Mouse (Mus musculus): ENCODE results near the gene Gpd1. TPM values are rescaled to one million over a fixed set of nuclear protein-coding genes. Genes with fewer than 3 reads are reported as not detected.

The Gpd1 gene
- polyA plus RNA-seq, 1 experiment from 2014 or later = 124 TPM

- no peak for TF ChIP-seq CTCF (IDR thresholded peaks at IDR 0.05; ENCODE audit: low read depth)
- peaks cover 32% of the 10 kb centered on the region for H3K36me3 ChIP-seq (ENCODE audit: control insufficient read depth, insufficient read depth)
- no peaks in the 10 kb centered on the region for H3K9me3 ChIP-seq (ENCODE audit: control insufficient read depth)
- ATAC-seq = no peak
- H3K4me1 ChIP-seq (replicated peaks; ENCODE audit: control insufficient read depth, insufficient read depth, low read length) = 0 out of 2 replicates have a peak, but pooled peaks cover under 1% of the 10 kb centered on the region
- H3K27me3 ChIP-seq (replicated peaks; ENCODE audit: control insufficient read depth, insufficient read depth, low read length) = no peaks in the 10 kb centered on the region
- no peak overlapping the region for H3K4me2 ChIP-seq (replicated peaks; ENCODE audit: low read depth)
- H3K9ac ChIP-seq (ENCODE audit: low read depth, low read length) = no peak overlapping the region
- H3K4me3 ChIP-seq (ENCODE audit: low read depth, low read length) = no peak overlapping the region
- H3K27ac ChIP-seq (ENCODE audit: low read depth, low read length) = no peak overlapping the region
- WGBS = 89% methylated on average over 3 of the region's 3 CpGs
Measured at GRCm38 (mm10) chr15:99731678-99732077, 14.4 kb downstream of the Gpd1 start.

- WGBS = 93% methylated on average over 5 of the region's 5 CpGs
- no peak for TF ChIP-seq CTCF (IDR thresholded peaks at IDR 0.05; ENCODE audit: low read depth)
- H3K27me3 ChIP-seq (replicated peaks; ENCODE audit: control insufficient read depth, insufficient read depth, low read length) = no peaks in the 10 kb centered on the region
- no peaks in the 10 kb centered on the region for H3K9me3 ChIP-seq (ENCODE audit: control insufficient read depth)
- H3K9ac ChIP-seq (ENCODE audit: low read depth, low read length) = no peak overlapping the region
- H3K4me2 ChIP-seq (replicated peaks; ENCODE audit: low read depth) = no peak overlapping the region
- no peaks in the 10 kb centered on the region for H3K4me1 ChIP-seq (replicated peaks; ENCODE audit: control insufficient read depth, insufficient read depth, low read length)
- peaks cover 35% of the 10 kb centered on the region for H3K36me3 ChIP-seq (ENCODE audit: control insufficient read depth, insufficient read depth)
- H3K4me3 ChIP-seq (ENCODE audit: low read depth, low read length) = no peak overlapping the region
- ATAC-seq = no peak
- no peak overlapping the region for H3K27ac ChIP-seq (ENCODE audit: low read depth, low read length)
Measured at GRCm38 (mm10) chr15:99733186-99733585, 15.9 kb downstream of the Gpd1 start.

- Histone ChIP-seq H3K9ac (ENCODE audit: low read depth, low read length) (no peak overlapping the region), H3K4me1 (replicated peaks; ENCODE audit: control insufficient read depth, insufficient read depth, low read length) (no peaks in the 10 kb centered on the region), H3K36me3 (ENCODE audit: control insufficient read depth, insufficient read depth) (peaks cover 33% of the 10 kb centered on the region), H3K9me3 (ENCODE audit: control insufficient read depth) (no peaks in the 10 kb centered on the region), H3K4me2 (replicated peaks; ENCODE audit: low read depth) (no peak overlapping the region), H3K27me3 (replicated peaks; ENCODE audit: control insufficient read depth, insufficient read depth, low read length) (no peaks in the 10 kb centered on the region), H3K27ac (ENCODE audit: low read depth, low read length) (no peak overlapping the region), H3K4me3 (ENCODE audit: low read depth, low read length) (no peak overlapping the region)
- no peak for TF ChIP-seq CTCF (IDR thresholded peaks at IDR 0.05; ENCODE audit: low read depth)
- 86% methylated on average over 2 of the region's 2 CpGs for WGBS
- no peak for ATAC-seq
Measured at GRCm38 (mm10) chr15:99735631-99736030, 18.3 kb downstream of the Gpd1 start.

GRCm38 (mm10) chr15:99736675-99737074, 19.4 kb downstream of the Gpd1 start:
- no peak for ATAC-seq
- Histone ChIP-seq H3K27me3 (replicated peaks; ENCODE audit: control insufficient read depth, insufficient read depth, low read length) (no peaks in the 10 kb centered on the region), H3K27ac (ENCODE audit: low read depth, low read length) (no peak overlapping the region), H3K4me1 (replicated peaks; ENCODE audit: control insufficient read depth, insufficient read depth, low read length) (no peaks in the 10 kb centered on the region), H3K4me3 (ENCODE audit: low read depth, low read length) (no peak overlapping the region), H3K36me3 (ENCODE audit: control insufficient read depth, insufficient read depth) (peaks cover 41% of the 10 kb centered on the region), H3K9me3 (ENCODE audit: control insufficient read depth) (no peaks in the 10 kb centered on the region), H3K4me2 (replicated peaks; ENCODE audit: low read depth) (no peak overlapping the region), H3K9ac (ENCODE audit: low read depth, low read length) (no peak overlapping the region)
- TF ChIP-seq CTCF (IDR thresholded peaks at IDR 0.05; ENCODE audit: low read depth) = no peak
- 91% methylated on average over 11 of the region's 11 CpGs for WGBS

- Histone ChIP-seq H3K9ac (ENCODE audit: low read depth, low read length) (no peak overlapping the region), H3K27ac (ENCODE audit: low read depth, low read length) (no peak overlapping the region), H3K9me3 (ENCODE audit: control insufficient read depth) (no peaks in the 10 kb centered on the region), H3K36me3 (ENCODE audit: control insufficient read depth, insufficient read depth) (peaks cover 47% of the 10 kb centered on the region), H3K4me1 (replicated peaks; ENCODE audit: control insufficient read depth, insufficient read depth, low read length) (no peaks in the 10 kb centered on the region), H3K4me3 (ENCODE audit: low read depth, low read length) (no peak overlapping the region), H3K27me3 (replicated peaks; ENCODE audit: control insufficient read depth, insufficient read depth, low read length) (no peaks in the 10 kb centered on the region), H3K4me2 (replicated peaks; ENCODE audit: low read depth) (no peak overlapping the region)
- ATAC-seq = no peak
- TF ChIP-seq CTCF (IDR thresholded peaks at IDR 0.05; ENCODE audit: low read depth) = no peak
- 95% methylated on average over 4 of the region's 4 CpGs for WGBS
Measured at GRCm38 (mm10) chr15:99740229-99740628, 22.9 kb downstream of the Gpd1 start.

GRCm38 (mm10) chr15:99754204-99754603, 36.9 kb downstream of the Gpd1 start:
- Histone ChIP-seq H3K9ac (ENCODE audit: low read depth, low read length) (no peak overlapping the region), H3K36me3 (ENCODE audit: control insufficient read depth, insufficient read depth) (no peaks in the 10 kb centered on the region), H3K9me3 (ENCODE audit: control insufficient read depth) (no peaks in the 10 kb centered on the region), H3K27me3 (replicated peaks; ENCODE audit: control insufficient read depth, insufficient read depth, low read length) (no peaks in the 10 kb centered on the region), H3K4me1 (replicated peaks; ENCODE audit: control insufficient read depth, insufficient read depth, low read length) (no peaks in the 10 kb centered on the region), H3K27ac (ENCODE audit: low read depth, low read length) (no peak overlapping the region), H3K4me3 (ENCODE audit: low read depth, low read length) (no peak overlapping the region), H3K4me2 (replicated peaks; ENCODE audit: low read depth) (no peak overlapping the region)
- no peak for ATAC-seq
- WGBS = 66% methylated on average over 3 of the region's 3 CpGs
- no peak for TF ChIP-seq CTCF (IDR thresholded peaks at IDR 0.05; ENCODE audit: low read depth)

GRCm38 (mm10) chr15:99767467-99767866, 50.2 kb downstream of the Gpd1 start:
- Histone ChIP-seq H3K9me3 (ENCODE audit: control insufficient read depth) (no peaks in the 10 kb centered on the region), H3K27ac (ENCODE audit: low read depth, low read length) (no peak overlapping the region)
- WGBS = 69% methylated on average over 4 of the region's 4 CpGs

More at GRCm38 (mm10) chr15:99767467-99767866, 50.2 kb downstream of the Gpd1 start:
- no peak overlapping the region for H3K4me2 ChIP-seq (replicated peaks; ENCODE audit: low read depth)
- H3K27me3 ChIP-seq (replicated peaks; ENCODE audit: control insufficient read depth, insufficient read depth, low read length) = no peaks in the 10 kb centered on the region
- TF ChIP-seq CTCF (IDR thresholded peaks at IDR 0.05; ENCODE audit: low read depth) = no peak
- H3K4me1 ChIP-seq (replicated peaks; ENCODE audit: control insufficient read depth, insufficient read depth, low read length) = no peaks in the 10 kb centered on the region; the same call in 1 of the 2 replicates
- no peak overlapping the region for H3K4me3 ChIP-seq (ENCODE audit: low read depth, low read length)
- H3K9ac ChIP-seq (ENCODE audit: low read depth, low read length) = no peak overlapping the region
- ATAC-seq = no peak
- no peaks in the 10 kb centered on the region; the same call in 1 of the 2 replicates for H3K36me3 ChIP-seq (ENCODE audit: control insufficient read depth, insufficient read depth)
